Mouse (Mus musculus): ENCODE results near the gene Xrcc1. TPM values are rescaled to one million over a fixed set of nuclear protein-coding genes. Genes with fewer than 3 reads are reported as not detected.
A peak's percentile ranks its signal among the peaks of the same experiment; 100 is the strongest.
"Not testable (repeated sequence)": the region's sequence is repeated elsewhere in the genome, so short reads cannot be mapped to it uniquely, and the experiment has no call there.

Xrcc1 gene
- polyA plus RNA-seq, 1 experiment from 2014 or later, result 137 TPM

GRCm38 (mm10) chr7:24610879-24611494, 64.9 kb downstream of the Xrcc1 start:
- Histone ChIP-seq H3K4me2 (peak overlapping the region; percentile 92), H3K4me1 (peaks cover 24% of the 10 kb centered on the region), H3K9me3 (replicated peaks) (no peaks in the 10 kb centered on the region), H3K36me3 (0 out of 2 replicates have a peak, but pooled peaks cover 4% of the 10 kb centered on the region), H3K27ac (peak overlapping the region; percentile 43; the same call in 1 of the 2 replicates), H3K4me3 (replicated peaks) (peak overlapping the region; percentile 57), H3K27me3 (peaks cover 48% of the 10 kb centered on the region), H3K9ac (peak overlapping the region; percentile 41)
- ATAC-seq (replicated peaks; ENCODE audit: low FRiP score), result peak; percentile 71
- under 1% methylated on average over 36 of the region's 36 CpGs for WGBS

- Histone ChIP-seq H3K4me2 (peak overlapping the region; percentile 92), H3K27me3 (peaks cover 48% of the 10 kb centered on the region), H3K4me1 (peaks cover 24% of the 10 kb centered on the region), H3K4me3 (replicated peaks) (peak overlapping the region; percentile 57), H3K36me3 (0 out of 2 replicates have a peak, but pooled peaks cover 4% of the 10 kb centered on the region), H3K9me3 (replicated peaks) (no peaks in the 10 kb centered on the region), H3K9ac (peak overlapping the region; percentile 36; the same call in 1 of the 2 replicates), H3K27ac (no peak overlapping the region)
- 15% methylated on average over 7 of the region's 7 CpGs for WGBS
- no peak for ATAC-seq (replicated peaks; ENCODE audit: low FRiP score)
These were observed 65.6 kb downstream of the Xrcc1 start for GRCm38 (mm10) chr7:24611709-24612108.

DNA sequence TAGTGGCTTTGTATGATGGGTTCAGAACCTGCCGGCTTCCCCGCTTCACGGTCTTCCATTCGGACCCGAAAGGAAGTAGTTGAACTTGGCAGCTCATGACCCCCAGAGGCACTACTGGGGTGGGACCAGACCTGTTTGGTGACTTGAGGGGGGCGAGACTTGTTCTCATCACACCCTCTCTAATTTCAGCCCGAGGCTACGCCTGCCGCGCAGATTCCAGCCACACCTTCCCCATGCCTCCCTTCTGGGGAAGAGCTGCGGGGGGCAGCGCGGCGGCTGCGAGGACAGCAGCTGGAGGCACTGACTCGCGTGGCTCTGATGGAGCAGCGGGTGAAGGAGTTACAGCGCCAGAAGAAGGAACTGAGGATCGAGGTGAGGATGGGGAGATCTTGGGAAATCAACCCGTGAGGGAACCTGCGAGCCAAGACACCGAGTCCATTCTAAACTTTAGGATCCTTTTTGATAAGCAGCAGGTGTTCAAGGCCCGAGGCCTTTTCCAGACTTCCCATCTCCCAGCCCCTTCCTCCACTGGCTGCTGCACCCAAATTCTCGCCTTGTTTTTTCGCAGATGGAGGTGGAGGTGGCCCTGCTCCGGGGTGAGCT, 66.3 kb downstream of the Xrcc1 start:
- peaks cover 48% of the 10 kb centered on the region for H3K27me3 ChIP-seq
- no peak overlapping the region for H3K27ac ChIP-seq
- H3K9me3 ChIP-seq (replicated peaks), result no peaks in the 10 kb centered on the region
- ATAC-seq (replicated peaks; ENCODE audit: low FRiP score), result no peak
- peak overlapping the region; percentile 57 for H3K4me3 ChIP-seq (replicated peaks)
- 1% methylated on average over 27 of the region's 27 CpGs for WGBS
- no peak overlapping the region for H3K9ac ChIP-seq
- 0 out of 2 replicates have a peak, but pooled peaks cover 4% of the 10 kb centered on the region for H3K36me3 ChIP-seq
- peaks cover 24% of the 10 kb centered on the region for H3K4me1 ChIP-seq
- H3K4me2 ChIP-seq, result peak overlapping the region; percentile 92

- Histone ChIP-seq H3K4me2 (no peak overlapping the region), H3K27me3 (peaks cover 38% of the 10 kb centered on the region), H3K9me3 (replicated peaks) (no peaks in the 10 kb centered on the region), H3K4me3 (replicated peaks) (no peak overlapping the region), H3K27ac (no peak overlapping the region), H3K4me1 (peaks cover 24% of the 10 kb centered on the region), H3K36me3 (no peaks in the 10 kb centered on the region), H3K9ac (no peak overlapping the region)
- 79% methylated on average over 13 of the region's 13 CpGs for WGBS
- ATAC-seq (replicated peaks; ENCODE audit: low FRiP score), result no peak
These were observed 68.7 kb downstream of the Xrcc1 start for GRCm38 (mm10) chr7:24614816-24615215.

GRCm38 (mm10) chr7:24617763-24618162, 71.7 kb downstream of the Xrcc1 start:
- Histone ChIP-seq H3K4me3 (replicated peaks) (no peak overlapping the region), H3K36me3 (0 out of 2 replicates have a peak, but pooled peaks cover 7% of the 10 kb centered on the region), H3K27ac (no peak overlapping the region), H3K27me3 (peaks cover 9% of the 10 kb centered on the region), H3K9me3 (replicated peaks) (no peaks in the 10 kb centered on the region; the same call in 1 of the 2 replicates), H3K4me2 (no peak overlapping the region), H3K4me1 (peaks cover 1% of the 10 kb centered on the region), H3K9ac (no peak overlapping the region)
- ATAC-seq (replicated peaks; ENCODE audit: low FRiP score), result no peak
- WGBS, result 79% methylated on average over 8 of the region's 8 CpGs

- H3K4me1 ChIP-seq; H3K4me3 ChIP-seq (replicated peaks); H3K36me3 ChIP-seq; H3K27ac ChIP-seq; H3K27me3 ChIP-seq; H3K4me2 ChIP-seq; H3K9ac ChIP-seq; ATAC-seq (replicated peaks; ENCODE audit: low FRiP score); H3K9me3 ChIP-seq (replicated peaks): not testable (repeated sequence)
- 92% methylated on average over 8 of the region's 8 CpGs for WGBS
These were observed 72.3 kb downstream of the Xrcc1 start for GRCm38 (mm10) chr7:24618374-24618773.

- Histone ChIP-seq H3K27ac (no peak overlapping the region), H3K4me1 (no peaks in the 10 kb centered on the region), H3K9me3 (replicated peaks) (no peaks in the 10 kb centered on the region; the same call in 1 of the 2 replicates), H3K36me3 (0 out of 2 replicates have a peak, but pooled peaks cover 7% of the 10 kb centered on the region), H3K4me2 (no peak overlapping the region), H3K9ac (no peak overlapping the region), H3K4me3 (replicated peaks) (no peak overlapping the region), H3K27me3 (no peaks in the 10 kb centered on the region)
- 66% methylated on average over 13 of the region's 13 CpGs for WGBS
- ATAC-seq (replicated peaks; ENCODE audit: low FRiP score), result no peak
These were observed 73.7 kb downstream of the Xrcc1 start for GRCm38 (mm10) chr7:24619671-24620397.

DNA sequence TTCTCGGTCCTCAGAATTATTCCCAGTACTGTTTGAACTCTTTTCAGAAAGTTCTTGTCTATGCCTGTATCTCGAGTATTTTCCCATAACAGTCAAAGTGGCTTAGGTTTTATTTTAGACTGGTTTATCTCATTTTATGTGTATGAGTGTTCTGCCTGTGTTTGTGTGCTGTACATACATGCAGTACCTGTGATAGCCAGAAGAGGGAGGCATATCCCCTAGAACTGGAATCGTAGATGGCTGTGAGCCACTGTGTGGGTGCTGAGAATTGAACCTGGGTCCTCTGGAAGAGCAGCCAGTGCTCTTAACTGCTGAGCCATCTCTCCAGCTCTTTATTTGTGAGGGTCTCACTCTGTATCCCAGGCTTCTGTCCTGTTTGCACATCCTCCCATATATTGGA, 75.1 kb downstream of the Xrcc1 start:
- 78% methylated on average over 3 of the region's 3 CpGs for WGBS
- no peaks in the 10 kb centered on the region for H3K27me3 ChIP-seq
- no peak overlapping the region for H3K4me2 ChIP-seq
- no peaks in the 10 kb centered on the region; the same call in 1 of the 2 replicates for H3K9me3 ChIP-seq (replicated peaks)
- peaks cover 4% of the 10 kb centered on the region; the same call in 1 of the 2 replicates for H3K4me1 ChIP-seq
- no peak overlapping the region for H3K27ac ChIP-seq
- H3K36me3 ChIP-seq, result 0 out of 2 replicates have a peak, but pooled peaks cover 7% of the 10 kb centered on the region
- no peak overlapping the region for H3K9ac ChIP-seq
- H3K4me3 ChIP-seq (replicated peaks), result no peak overlapping the region
- ATAC-seq (replicated peaks; ENCODE audit: low FRiP score), result no peak

GRCm38 (mm10) chr7:24622967-24623366, 76.9 kb downstream of the Xrcc1 start:
- Histone ChIP-seq H3K4me1 (peaks cover 10% of the 10 kb centered on the region; the same call in 1 of the 2 replicates), H3K4me2 (no peak overlapping the region), H3K4me3 (replicated peaks) (no peak overlapping the region), H3K9me3 (replicated peaks) (no peaks in the 10 kb centered on the region; the same call in 1 of the 2 replicates), H3K27ac (no peak overlapping the region), H3K36me3 (0 out of 2 replicates have a peak, but pooled peaks cover 7% of the 10 kb centered on the region), H3K9ac (no peak overlapping the region), H3K27me3 (no peaks in the 10 kb centered on the region)
- ATAC-seq (replicated peaks; ENCODE audit: low FRiP score), result no peak
- WGBS, result 83% methylated on average over 6 of the region's 6 CpGs

Other genes with a start within 250 kb of the Xrcc1 start
- 40.0 and 43.9 TPM in 2 replicates for gene Zfp61, start 245.1 kb upstream of the Xrcc1 start, polyA plus RNA-seq (2015; fragmentation: Nextera tagmentation; extraction: Ambion mirVana)
- gene Zfp94, start 229.6 kb upstream of the Xrcc1 start, polyA plus RNA-seq (2015; fragmentation: Nextera tagmentation; extraction: Ambion mirVana), result 11.3 and 12.1 TPM in 2 replicates
- 0.43 TPM in 1 of 2 replicates, not detected in the other for gene Tescl, start 212.4 kb upstream of the Xrcc1 start, polyA plus RNA-seq (2015; fragmentation: Nextera tagmentation; extraction: Ambion mirVana)
- 0.28 TPM in 1 of 2 replicates, not detected in the other for gene Lypd5, start 197.1 kb upstream of the Xrcc1 start, polyA plus RNA-seq (2015; fragmentation: Nextera tagmentation; extraction: Ambion mirVana)
- gene Kcnn4, start 176.0 kb upstream of the Xrcc1 start, polyA plus RNA-seq (2015; fragmentation: Nextera tagmentation; extraction: Ambion mirVana), result 4.9 and 5.5 TPM in 2 replicates
- 28.0 and 32.8 TPM in 2 replicates for gene Smg9, start 146.7 kb upstream of the Xrcc1 start, polyA plus RNA-seq (2015; fragmentation: Nextera tagmentation; extraction: Ambion mirVana)
- gene Irgc1, start 94.0 kb upstream of the Xrcc1 start, polyA plus RNA-seq (2015; fragmentation: Nextera tagmentation; extraction: Ambion mirVana), result not detected in 2 replicates
- 14.4 and 15.3 TPM in 2 replicates for gene Plaur, start 83.8 kb upstream of the Xrcc1 start, polyA plus RNA-seq (2015; fragmentation: Nextera tagmentation; extraction: Ambion mirVana)
- 6.8 and 7.3 TPM in 2 replicates for gene Cadm4, start 64.3 kb upstream of the Xrcc1 start, polyA plus RNA-seq (2015; fragmentation: Nextera tagmentation; extraction: Ambion mirVana)
- 61.6 and 66.6 TPM in 2 replicates for gene Zfp428, start 39.3 kb upstream of the Xrcc1 start, polyA plus RNA-seq (2015; fragmentation: Nextera tagmentation; extraction: Ambion mirVana)
- 0.48 and 0.68 TPM in 2 replicates for gene AC161166.1, start 33.8 kb upstream of the Xrcc1 start, polyA plus RNA-seq (2015; fragmentation: Nextera tagmentation; extraction: Ambion mirVana)
- 7.4 and 8.3 TPM in 2 replicates for gene Irgq, start 15.6 kb upstream of the Xrcc1 start, polyA plus RNA-seq (2015; fragmentation: Nextera tagmentation; extraction: Ambion mirVana)
- gene Pinlyp, start 171 bp upstream of the Xrcc1 start, polyA plus RNA-seq (2015; fragmentation: Nextera tagmentation; extraction: Ambion mirVana), result 0.31 and 0.33 TPM in 2 replicates
- 46.8 and 48.4 TPM in 2 replicates for gene Ethe1, start 41.3 kb downstream of the Xrcc1 start, polyA plus RNA-seq (2015; fragmentation: Nextera tagmentation; extraction: Ambion mirVana)
- 4.0 and 5.5 TPM in 2 replicates for gene Zfp575, start 41.4 kb downstream of the Xrcc1 start, polyA plus RNA-seq (2015; fragmentation: Nextera tagmentation; extraction: Ambion mirVana)
- gene Phldb3, start 64.5 kb downstream of the Xrcc1 start, polyA plus RNA-seq (2015; fragmentation: Nextera tagmentation; extraction: Ambion mirVana), result 0.15 and 0.17 TPM in 2 replicates
- gene Lypd3, start 90.3 kb downstream of the Xrcc1 start, polyA plus RNA-seq (2015; fragmentation: Nextera tagmentation; extraction: Ambion mirVana), result 1.0 and 1.2 TPM in 2 replicates
- gene Tex101, start 130.4 kb downstream of the Xrcc1 start, polyA plus RNA-seq (2015; fragmentation: Nextera tagmentation; extraction: Ambion mirVana), result not detected in 2 replicates
- not detected in 2 replicates for gene BC049730, start 163.0 kb downstream of the Xrcc1 start, polyA plus RNA-seq (2015; fragmentation: Nextera tagmentation; extraction: Ambion mirVana)
- not detected in 2 replicates for gene Gm4763, start 180.6 kb downstream of the Xrcc1 start, polyA plus RNA-seq (2015; fragmentation: Nextera tagmentation; extraction: Ambion mirVana)
- 0.36 and 0.38 TPM in 2 replicates for gene Cd177, start 214.0 kb downstream of the Xrcc1 start, polyA plus RNA-seq (2015; fragmentation: Nextera tagmentation; extraction: Ambion mirVana)
- not detected in 2 replicates for gene Ceacam10, start 230.9 kb downstream of the Xrcc1 start, polyA plus RNA-seq (2015; fragmentation: Nextera tagmentation; extraction: Ambion mirVana)